Mouse (Mus musculus) forebrain, embryonic 15.5 days (tissue): ENCODE measurements around the gene Itm2b. TPM values are rescaled to one million over a fixed set of nuclear protein-coding genes. Genes with fewer than 3 reads are reported as not detected.

ENCODE experiments used
- ATAC-seq: fragments of 200-750 bp; cut with Nextera tagmentation; replicated peaks from 2 replicates; pipeline ENCODE4 v1.8.0; 2017; ENCODE audit warnings: mild to moderate bottlenecking, moderate TSS enrichment, moderate library complexity
- H3K27ac ChIP-seq: fragments of 300-500 bp; sonication (generic); replicated peaks from 2 replicates; pipeline ENCODE4 v1.5.1; 2015; ENCODE audit warnings: mild to moderate bottlenecking, inconsistent platforms
- H3K27me3 ChIP-seq: fragments of 300-500 bp; sonication (generic); 2 replicates; pipeline ENCODE4 v1.6.1; 2015; ENCODE audit warnings: inconsistent platforms
- H3K36me3 ChIP-seq: fragments of 300-500 bp; sonication (generic); 2 replicates; pipeline ENCODE4 v1.6.1; 2015; ENCODE audit warnings: mild to moderate bottlenecking, inconsistent platforms
- H3K4me1 ChIP-seq: fragments of 300-500 bp; sonication (generic); 2 replicates; pipeline ENCODE4 v1.6.1; 2015; ENCODE audit warnings: inconsistent platforms
- H3K4me2 ChIP-seq: fragments of 300-500 bp; sonication (generic); replicated peaks from 2 replicates; pipeline ENCODE4 v1.6.1; 2015; ENCODE audit warnings: mild to moderate bottlenecking, inconsistent platforms
- H3K4me3 ChIP-seq: fragments of 300-500 bp; sonication (generic); 2 replicates; pipeline ENCODE4 v1.5.1; 2015; ENCODE audit warnings: mild to moderate bottlenecking, inconsistent platforms
- H3K9ac ChIP-seq: fragments of 300-500 bp; sonication (generic); replicated peaks from 2 replicates; pipeline ENCODE4 v1.6.1; 2015; ENCODE audit warnings: mild to moderate bottlenecking, inconsistent platforms
- H3K9me3 ChIP-seq: fragments of 300-500 bp; sonication (generic); 2 replicates; pipeline ENCODE4 v1.6.1; 2016; ENCODE audit warnings: inconsistent platforms
- WGBS: fragments of 180-500 bp; shearing (Covaris S2); methylation state at CpG from one replicate; pipeline ENCODE4 v1.1.7; 2015; ENCODE audit warnings: mixed read lengths; 5-methylcytosine and 5-hydroxymethylcytosine counted together
- polyA plus RNA-seq: library from polyadenylated mRNA; unstranded; fragments of >200 nt; fragmentation: Nextera tagmentation; extraction: Ambion mirVana; gene quantifications from 2 replicates; pipeline ENCODE4 v1.2.1, GENCODE M21; 2015

The Itm2b gene
- polyA plus RNA-seq, 1 experiment from 2014 or later: 665 TPM

- Histone ChIP-seq H3K27me3 (no peaks in the 10 kb centered on the region), H3K9ac (no peak overlapping the region), H3K36me3 (no peaks in the 10 kb centered on the region), H3K27ac (no peak overlapping the region), H3K4me3 (no peak overlapping the region), H3K9me3 (no peaks in the 10 kb centered on the region), H3K4me1 (no peaks in the 10 kb centered on the region), H3K4me2 (no peak overlapping the region)
- WGBS: 79% methylated on average over 3 of the region's 3 CpGs
- no peak for ATAC-seq
Observed at GRCm38 (mm10) chr14:73410083-73410482, 25.0 kb upstream of the Itm2b start.

GRCm38 (mm10) chr14:73408223-73408845 lies 23.2 kb upstream of the Itm2b start:
- no peaks in the 10 kb centered on the region for H3K9me3 ChIP-seq
- H3K4me3 ChIP-seq: no peak overlapping the region
- no peak for ATAC-seq
- no peaks in the 10 kb centered on the region for H3K36me3 ChIP-seq
- no peak overlapping the region for H3K27ac ChIP-seq
- H3K27me3 ChIP-seq: no peaks in the 10 kb centered on the region
- H3K4me2 ChIP-seq: no peak overlapping the region
- WGBS: 83% methylated on average over 4 of the region's 4 CpGs
- no peak overlapping the region for H3K9ac ChIP-seq
- no peaks in the 10 kb centered on the region for H3K4me1 ChIP-seq

DNA sequence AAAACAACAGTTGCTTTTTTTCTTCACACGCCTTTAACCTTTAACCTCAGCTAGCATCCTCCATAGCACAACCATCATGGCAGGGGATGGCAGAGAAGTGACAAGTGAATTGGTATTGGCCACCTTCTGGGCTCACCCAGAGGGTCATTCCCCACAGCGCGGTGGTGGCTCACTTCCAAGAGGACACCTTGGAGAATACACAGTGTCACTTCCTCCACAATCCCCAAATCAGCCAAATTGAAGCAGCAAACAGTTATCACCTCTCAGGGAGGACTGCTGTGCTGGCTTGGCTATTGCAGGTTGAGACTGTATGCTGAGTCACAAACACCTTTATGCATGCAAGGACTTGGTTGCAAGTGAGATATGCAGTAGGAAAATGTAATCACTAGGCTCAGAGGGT lies 18.9 kb upstream of the Itm2b start:
- no peaks in the 10 kb centered on the region for H3K27me3 ChIP-seq
- no peak for ATAC-seq
- H3K4me3 ChIP-seq: no peak overlapping the region
- 81% methylated on average over 3 of the region's 3 CpGs for WGBS
- H3K36me3 ChIP-seq: no peaks in the 10 kb centered on the region
- H3K9me3 ChIP-seq: no peaks in the 10 kb centered on the region
- H3K4me2 ChIP-seq: no peak overlapping the region
- H3K27ac ChIP-seq: no peak overlapping the region
- peaks cover 7% of the 10 kb centered on the region; the same call in 1 of the 2 replicates for H3K4me1 ChIP-seq
- H3K9ac ChIP-seq: no peak overlapping the region

DNA sequence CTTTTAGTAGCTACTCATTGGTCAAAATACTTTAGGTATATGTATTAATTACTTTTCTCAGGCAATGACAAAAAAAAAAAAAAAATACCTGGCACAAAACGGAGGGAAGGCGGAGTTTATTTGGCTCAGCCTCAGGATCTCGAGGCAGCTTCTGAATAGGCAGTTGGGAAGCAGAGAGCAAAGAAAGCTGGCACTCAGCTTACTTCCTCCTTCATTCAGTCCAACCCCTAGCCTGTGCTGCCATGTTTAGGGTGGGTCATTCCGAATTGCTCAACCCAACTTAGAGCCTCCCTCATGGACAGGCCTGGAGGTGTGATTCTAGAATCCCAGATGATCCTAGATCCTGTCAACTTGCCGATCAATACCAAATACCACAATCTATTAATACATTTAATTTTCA lies 18.3 kb upstream of the Itm2b start:
- Histone ChIP-seq H3K9ac (no peak overlapping the region), H3K27ac (no peak overlapping the region), H3K4me2 (no peak overlapping the region), H3K27me3 (no peaks in the 10 kb centered on the region), H3K4me1 (peaks cover 7% of the 10 kb centered on the region; the same call in 1 of the 2 replicates), H3K9me3 (no peaks in the 10 kb centered on the region), H3K4me3 (no peak overlapping the region), H3K36me3 (no peaks in the 10 kb centered on the region)
- no peak; the same call in 1 of the 2 replicates for ATAC-seq
- 53% methylated on average over 5 of the region's 5 CpGs for whole genome bisulfite sequencing

DNA sequence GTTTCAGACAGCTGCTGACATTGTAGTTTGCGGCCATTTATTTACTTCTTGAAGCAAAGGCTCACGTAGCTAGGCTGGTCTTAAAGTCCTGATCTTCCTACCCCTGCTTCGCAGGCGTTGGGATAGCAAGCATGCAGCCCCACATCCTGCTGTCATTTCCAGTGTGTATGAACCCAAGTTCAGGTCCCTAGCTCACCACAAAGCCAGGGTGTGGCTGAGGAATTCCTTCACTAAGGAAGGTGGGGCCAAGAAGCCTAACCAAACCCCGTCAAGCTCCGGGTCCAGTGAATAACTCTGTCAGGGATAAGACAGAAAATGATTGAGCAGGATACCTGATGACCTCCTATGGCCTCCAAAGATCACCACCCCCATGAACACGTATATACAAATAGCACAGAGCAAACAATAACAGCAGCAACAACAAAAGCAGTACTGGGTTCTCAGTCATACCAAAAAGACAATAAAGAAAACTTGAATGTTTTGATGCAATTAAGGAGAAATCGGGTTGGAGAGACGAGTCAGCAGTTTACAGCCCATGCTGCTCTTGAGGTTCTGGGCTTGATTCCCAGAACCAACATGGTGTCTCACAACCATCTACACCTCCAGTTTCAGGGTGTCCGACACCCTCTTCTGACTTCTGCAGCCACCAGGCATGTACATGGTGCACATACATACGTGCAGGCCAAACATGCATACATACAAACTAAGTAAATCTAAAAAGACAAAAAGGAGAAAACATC lies 17.4 kb upstream of the Itm2b start:
- WGBS: 80% methylated on average over 11 of the region's 11 CpGs
- H3K4me3 ChIP-seq: no peak overlapping the region

GRCm38 (mm10) chr14:73401408-73401807 lies 16.3 kb upstream of the Itm2b start:
- Histone ChIP-seq H3K4me3 (no peak overlapping the region), H3K36me3 (no peaks in the 10 kb centered on the region), H3K4me2 (no peak overlapping the region), H3K9ac (no peak overlapping the region), H3K4me1 (peaks cover 7% of the 10 kb centered on the region; the same call in 1 of the 2 replicates), H3K9me3 (no peaks in the 10 kb centered on the region), H3K27ac (no peak overlapping the region), H3K27me3 (no peaks in the 10 kb centered on the region)
- WGBS: 83% methylated on average over 3 of the region's 3 CpGs
- no peak for ATAC-seq

More for the DNA sequence above, 17.4 kb upstream of the Itm2b start:
- Histone ChIP-seq H3K9me3 (no peaks in the 10 kb centered on the region), H3K27me3 (no peaks in the 10 kb centered on the region), H3K4me1 (peaks cover 7% of the 10 kb centered on the region; the same call in 1 of the 2 replicates), H3K4me2 (no peak overlapping the region), H3K36me3 (no peaks in the 10 kb centered on the region), H3K27ac (no peak overlapping the region), H3K9ac (no peak overlapping the region)
- no peak for ATAC-seq

- no peaks in the 10 kb centered on the region for H3K27me3 ChIP-seq
- no peak overlapping the region for H3K4me3 ChIP-seq
- 20% methylated on average over 15 of the region's 15 CpGs for WGBS
- H3K4me2 ChIP-seq: no peak overlapping the region
- no peaks in the 10 kb centered on the region for H3K9me3 ChIP-seq
- no peak overlapping the region for H3K9ac ChIP-seq
- peaks cover 7% of the 10 kb centered on the region; the same call in 1 of the 2 replicates for H3K4me1 ChIP-seq
- no peaks in the 10 kb centered on the region for H3K36me3 ChIP-seq
- no peak overlapping the region for H3K27ac ChIP-seq
- ATAC-seq: no peak
Observed at GRCm38 (mm10) chr14:73399866-73400618, 15.0 kb upstream of the Itm2b start.

GRCm38 (mm10) chr14:73398367-73398996 lies 13.4 kb upstream of the Itm2b start:
- H3K27me3 ChIP-seq: no peaks in the 10 kb centered on the region
- H3K9me3 ChIP-seq: no peaks in the 10 kb centered on the region
- H3K4me3 ChIP-seq: no peak overlapping the region
- no peak overlapping the region for H3K4me2 ChIP-seq
- ATAC-seq: no peak
- H3K27ac ChIP-seq: no peak overlapping the region
- WGBS: 79% methylated on average over 8 of the region's 8 CpGs
- no peak overlapping the region for H3K9ac ChIP-seq
- H3K36me3 ChIP-seq: no peaks in the 10 kb centered on the region
- peaks cover 7% of the 10 kb centered on the region; the same call in 1 of the 2 replicates for H3K4me1 ChIP-seq

DNA sequence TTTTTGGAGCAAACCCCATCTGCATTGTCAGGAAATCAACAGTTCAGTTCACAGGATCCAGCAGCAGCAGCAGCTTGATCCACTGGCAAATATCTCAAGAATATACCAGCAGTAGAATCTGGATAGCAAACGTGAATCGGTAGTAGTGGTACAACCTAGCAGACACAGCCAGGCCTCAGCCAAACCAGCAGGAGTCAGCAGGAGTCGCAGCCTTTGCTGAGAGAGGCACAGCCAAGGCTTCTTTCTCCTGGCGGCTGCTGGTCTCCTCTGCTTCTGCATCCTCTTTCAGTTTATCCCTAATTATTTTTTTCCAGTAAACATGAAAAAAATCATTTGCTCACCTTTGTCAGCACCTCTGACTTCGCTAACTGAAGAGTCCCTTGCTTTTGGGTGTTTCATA lies 10.7 kb upstream of the Itm2b start:
- Histone ChIP-seq H3K9ac (no peak overlapping the region), H3K9me3 (no peaks in the 10 kb centered on the region), H3K4me3 (no peak overlapping the region), H3K27ac (no peak overlapping the region), H3K27me3 (no peaks in the 10 kb centered on the region), H3K4me2 (no peak overlapping the region), H3K36me3 (no peaks in the 10 kb centered on the region), H3K4me1 (peaks cover 4% of the 10 kb centered on the region; the same call in 1 of the 2 replicates)
- 53% methylated on average over 5 of the region's 5 CpGs for WGBS
- no peak for ATAC-seq

GRCm38 (mm10) chr14:73394263-73395006 lies 9.3 kb upstream of the Itm2b start:
- Histone ChIP-seq H3K36me3 (no peaks in the 10 kb centered on the region), H3K27ac (no peak overlapping the region), H3K4me3 (no peak overlapping the region), H3K27me3 (no peaks in the 10 kb centered on the region), H3K4me1 (no peaks in the 10 kb centered on the region), H3K9ac (no peak overlapping the region), H3K9me3 (no peaks in the 10 kb centered on the region), H3K4me2 (no peak overlapping the region)
- WGBS: 85% methylated on average over 5 of the region's 5 CpGs
- ATAC-seq: no peak

DNA sequence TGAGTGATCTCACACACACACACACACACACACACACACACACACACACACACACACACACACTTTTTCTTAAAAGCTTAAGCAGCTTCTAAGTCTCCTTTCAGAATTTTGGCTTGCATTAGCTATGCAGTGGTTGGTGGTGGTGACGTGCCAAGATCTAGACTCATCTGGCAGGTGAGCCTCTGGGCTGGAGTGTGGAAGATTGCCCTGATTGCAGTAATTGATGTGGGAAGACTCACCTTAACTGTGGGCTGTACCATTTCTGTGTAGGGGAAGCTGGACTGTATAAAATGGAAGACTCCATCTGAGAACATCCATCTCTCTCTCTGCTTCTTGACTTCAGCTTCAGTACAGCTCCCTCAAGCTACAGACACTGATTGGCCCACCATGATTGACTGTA lies 6.4 kb upstream of the Itm2b start:
- Histone ChIP-seq H3K9me3 (no peaks in the 10 kb centered on the region), H3K27me3 (no peaks in the 10 kb centered on the region), H3K27ac (no peak overlapping the region), H3K36me3 (no peaks in the 10 kb centered on the region), H3K4me3 (no peak overlapping the region), H3K4me1 (peaks cover 9% of the 10 kb centered on the region; the same call in 1 of the 2 replicates), H3K4me2 (no peak overlapping the region), H3K9ac (no peak overlapping the region)
- ATAC-seq: no peak
- WGBS: 96% methylated on average over 1 of the region's 1 CpGs
